Mouse (Mus musculus) CH12.LX (cell line): ENCODE data around the gene Sema5b. TPM values are rescaled to one million over a fixed set of nuclear protein-coding genes. Genes with fewer than 3 reads are reported as not detected.

ENCODE experiments used
- DNase-seq: peaks from one replicate; pipeline ENCODE4 v3.0.0-alpha.2; 2013; ENCODE audit errors: extremely low read depth
- H3K27ac ChIP-seq: 2 replicates; pipeline ENCODE4 v1.5.1; 2012; ENCODE audit warnings: low read depth, mild to moderate bottlenecking, control low read depth, moderate library complexity; ENCODE audit not compliant: insufficient read depth
- H3K27me3 ChIP-seq: replicated peaks from 2 replicates; pipeline ENCODE3; 2012; ENCODE audit warnings: inconsistent platforms
- H3K36me3 ChIP-seq, 2 experiments: replicated peaks in 1 of 2; 2 replicates each; pipeline versions ENCODE3 to v1.6.1; 2012; ENCODE audit warnings: inconsistent platforms in 1 of 2, low read length in 1 of 2, mild to moderate bottlenecking in 1 of 2, mixed read lengths in 1 of 2, moderate library complexity in 1 of 2; ENCODE audit not compliant: control insufficient read depth in 1 of 2, insufficient read depth in 1 of 2
- H3K4me1 ChIP-seq, 2 experiments: 2 replicates each; pipeline ENCODE4 v1.6.1; 2012; ENCODE audit warnings: inconsistent platforms in 1 of 2, moderate library complexity in 1 of 2; ENCODE audit not compliant: insufficient read depth in 2 of 2, control insufficient read depth in 1 of 2
- H3K4me2 ChIP-seq: 2 replicates; pipeline ENCODE4 v1.6.1; 2012; ENCODE audit warnings: low read depth, mild to moderate bottlenecking, control low read depth; ENCODE audit not compliant: poor library complexity, insufficient read depth, severe bottlenecking
- H3K4me3 ChIP-seq, 3 experiments: fragments of 150-350 bp in 1 of 3; sonication (generic) in 1 of 3; replicated peaks in 1 of 3; 2 replicates each; pipeline versions ENCODE3 to v1.5.1; 2011 to 2012; ENCODE audit warnings: low read depth in 2 of 3, low read length in 2 of 3, mild to moderate bottlenecking in 2 of 3, moderate library complexity in 2 of 3, control low read depth in 1 of 3, improper control_type of control experiment in 1 of 3, inconsistent platforms in 1 of 3, mixed read lengths in 1 of 3; ENCODE audit not compliant: poor library complexity in 1 of 3
- H3K79me2 ChIP-seq: replicated peaks from 2 replicates; pipeline ENCODE4 v1.6.1; 2012; ENCODE audit warnings: mild to moderate bottlenecking, moderate library complexity; ENCODE audit not compliant: control insufficient read depth, poor library complexity, insufficient read depth, severe bottlenecking; ENCODE audit errors: extremely low read depth
- H3K9ac ChIP-seq: 2 replicates; pipeline ENCODE4 v1.6.1; 2012; ENCODE audit warnings: low read depth, mild to moderate bottlenecking, control low read depth, moderate library complexity; ENCODE audit not compliant: insufficient read depth
- H3K9me3 ChIP-seq: replicated peaks from 2 replicates; pipeline ENCODE3; 2012; ENCODE audit warnings: low read length, inconsistent platforms, mixed read lengths
- CHD2 ChIP-seq: IDR thresholded peaks from 2 replicates; pipeline ENCODE4 v1.6.1; 2011; ENCODE audit warnings: low read length, improper control_type of control experiment
- CTCF ChIP-seq, 2 experiments: IDR thresholded peaks in 1 of 2; conservative IDR thresholded peaks in 1 of 2; 2 replicates each; pipeline ENCODE4 v1.5.1; 2011 to 2012; ENCODE audit warnings: low read depth in 2 of 2, low read length in 2 of 2, improper control_type of control experiment in 1 of 2, inconsistent platforms in 1 of 2, mild to moderate bottlenecking in 1 of 2, moderate library complexity in 1 of 2
- ELF1 ChIP-seq: IDR thresholded peaks from 2 replicates; pipeline ENCODE4 v1.6.1; 2014; ENCODE audit warnings: low read depth, mild to moderate bottlenecking, inconsistent platforms, low read length, improper control_type of control experiment
- JUN ChIP-seq: IDR thresholded peaks from 2 replicates; pipeline ENCODE4 v1.6.1; 2011; ENCODE audit warnings: low read depth, mild to moderate bottlenecking, low read length, improper control_type of control experiment, moderate library complexity; ENCODE audit not compliant: insufficient read depth
- JUND ChIP-seq: conservative IDR thresholded peaks from 2 replicates; pipeline ENCODE4 v1.6.1; 2011; ENCODE audit warnings: low read depth, low read length, improper control_type of control experiment
- KAT2A ChIP-seq: IDR thresholded peaks from 2 replicates; pipeline ENCODE4 v1.6.1; 2012; ENCODE audit warnings: low read length, improper control_type of control experiment, inconsistent platforms; ENCODE audit not compliant: insufficient replicate concordance
- MAFK ChIP-seq: IDR thresholded peaks from 2 replicates; pipeline ENCODE4 v1.6.1; 2011; ENCODE audit warnings: low read length, improper control_type of control experiment; ENCODE audit not compliant: insufficient replicate concordance
- MAX ChIP-seq: IDR thresholded peaks from 2 replicates; pipeline ENCODE4 v1.6.1; 2011; ENCODE audit warnings: low read length, improper control_type of control experiment
- MAZ ChIP-seq: IDR thresholded peaks from 2 replicates; pipeline ENCODE4 v1.6.1; 2012; ENCODE audit warnings: low read depth, mild to moderate bottlenecking, inconsistent platforms, low read length, improper control_type of control experiment, moderate library complexity
- MEF2A ChIP-seq: IDR thresholded peaks from 2 replicates; pipeline ENCODE4 v1.6.1; 2014; ENCODE audit warnings: low read depth, mild to moderate bottlenecking, inconsistent platforms, low read length, improper control_type of control experiment, borderline replicate concordance
- MXI1 ChIP-seq: IDR thresholded peaks from 2 replicates; pipeline ENCODE4 v1.6.1; 2011; ENCODE audit warnings: mild to moderate bottlenecking, low read depth, low read length, improper control_type of control experiment
- MYC ChIP-seq: IDR thresholded peaks from 2 replicates; pipeline ENCODE4 v1.6.1; 2011; ENCODE audit warnings: low read depth, mild to moderate bottlenecking, improper control_type of control experiment, low read length
- NELFE ChIP-seq: IDR thresholded peaks from 2 replicates; pipeline ENCODE4 v1.6.1; 2011; ENCODE audit warnings: low read depth, low read length, improper control_type of control experiment
- PAX5 ChIP-seq: IDR thresholded peaks from 2 replicates; pipeline ENCODE4 v1.6.1; 2012; ENCODE audit warnings: low read length, inconsistent platforms, mixed read lengths
- POLR2AphosphoS2 ChIP-seq: IDR thresholded peaks from 2 replicates; pipeline ENCODE4 v1.6.1; 2011; ENCODE audit warnings: low read depth, low read length, improper control_type of control experiment
- RAD21 ChIP-seq: IDR thresholded peaks from 2 replicates; pipeline ENCODE4 v1.6.1; 2011; ENCODE audit warnings: low read depth, mild to moderate bottlenecking, low read length, improper control_type of control experiment, moderate library complexity
- SIN3A ChIP-seq: IDR thresholded peaks from 2 replicates; pipeline ENCODE4 v1.6.1; 2012; ENCODE audit warnings: low read length, improper control_type of control experiment, inconsistent platforms
- SMC3 ChIP-seq: IDR thresholded peaks from 2 replicates; pipeline ENCODE4 v1.6.1; 2011; ENCODE audit warnings: low read depth, low read length, improper control_type of control experiment
- TBP ChIP-seq: conservative IDR thresholded peaks from 2 replicates; pipeline ENCODE4 v1.6.1; 2011; ENCODE audit warnings: low read depth, low read length, improper control_type of control experiment
- UBTF ChIP-seq: IDR thresholded peaks from 2 replicates; pipeline ENCODE4 v1.6.1; 2012; ENCODE audit warnings: low read depth, mild to moderate bottlenecking, inconsistent platforms, low read length, improper control_type of control experiment, moderate library complexity
- USF1 ChIP-seq: IDR thresholded peaks from 2 replicates; pipeline ENCODE4 v1.6.1; 2014; ENCODE audit warnings: low read depth, mild to moderate bottlenecking, inconsistent platforms, low read length, improper control_type of control experiment
- USF2 ChIP-seq: conservative IDR thresholded peaks from 2 replicates; pipeline ENCODE4 v1.6.1; 2011; ENCODE audit warnings: low read depth, low read length, improper control_type of control experiment
- ZKSCAN1 ChIP-seq: IDR thresholded peaks from 2 replicates; pipeline ENCODE4 v1.6.1; 2012; ENCODE audit warnings: low read depth, inconsistent platforms, low read length, improper control_type of control experiment, borderline replicate concordance
- ZNF384 ChIP-seq: IDR thresholded peaks from 2 replicates; pipeline ENCODE4 v1.6.1; 2012; ENCODE audit warnings: low read depth, low read length, improper control_type of control experiment, inconsistent platforms
- dilution Hi-C: fragments of 300-500 bp; cut with MboI; formaldehyde crosslinking; loops from 2 replicates; pipeline ENCODE4 v1.14.3; 2020; ENCODE audit warnings: low sequenced_read_pairs; ENCODE audit not compliant: extremely low pct_unique_long_range_greater_than_20kb, extremely low pct_ligation_motif_present
- in situ Hi-C: fragments of 300-500 bp; cut with MboI; formaldehyde crosslinking; loops from 3 replicates; pipeline ENCODE4 v1.14.3; 2019; ENCODE audit warnings: low sequenced_read_pairs, low pct_ligation_motif_present, low pct_unique_long_range_greater_than_20kb, mixed read lengths
- polyA plus RNA-seq: library from polyadenylated mRNA; unstranded; fragments of >175 nt; gene quantifications from 2 replicates; pipeline ENCODE4 v1.2.1, GENCODE M21; 2012; ENCODE audit warnings: low read depth; ENCODE audit not compliant: insufficient read length
- total RNA-seq, 2 experiments: library from RNA; depleted of rRNA; stranded (reverse); fragments of 300-350 nt in 1 of 2; fragments of >200 nt in 1 of 2; gene quantifications; 2 replicates each; pipeline ENCODE4 v1.2.3; 2012 to 2014

Gene Sema5b
- total and polyA plus RNA-seq, 3 experiments, result 0.04 TPM; not detected in 2

- H3K36me3 ChIP-seq, result no peaks in the 10 kb centered on the region
- TF ChIP-seq SIN3A (no peak), MAZ (no peak), ELF1 (no peak), MAX (no peak), ZKSCAN1 (no peak), USF1 (no peak), KAT2A (no peak), SMC3 (no peak), RAD21 (no peak), MXI1 (no peak), ZNF384 (no peak), NELFE (no peak), MEF2A (no peak)
- H3K4me2 ChIP-seq, result no peak overlapping the region
- H3K4me1 ChIP-seq, result no peaks in the 10 kb centered on the region
- H3K9ac ChIP-seq, result no peak overlapping the region
- no peak for DNase-seq
- no peaks in the 10 kb centered on the region for H3K9me3 ChIP-seq
- no peak overlapping the region for H3K4me3 ChIP-seq
- in situ Hi-C loops, result no loop called here
- H3K27me3 ChIP-seq, result peaks cover 66% of the 10 kb centered on the region
- dilution Hi-C loops, result no loop called here
- no peak overlapping the region for H3K27ac ChIP-seq
- H3K79me2 ChIP-seq, result no peaks in the 10 kb centered on the region
These were observed 98.6 kb downstream of the Sema5b start for GRCm38 (mm10) chr16:35639505-35639904.

GRCm38 (mm10) chr16:35648862-35649261 is 107.9 kb downstream of the Sema5b start:
- no peak overlapping the region for H3K4me3 ChIP-seq
- dilution Hi-C loops, result no loop called here
- no peaks in the 10 kb centered on the region for H3K36me3 ChIP-seq
- no peak overlapping the region for H3K27ac ChIP-seq
- no peak for DNase-seq
- peaks cover 89% of the 10 kb centered on the region for H3K27me3 ChIP-seq
- H3K9ac ChIP-seq, result no peak overlapping the region
- TF ChIP-seq ZKSCAN1 (no peak), CTCF (conservative IDR thresholded peaks at IDR 0.05 in 1 of 2, IDR thresholded peaks at IDR 0.05 in 1 of 2; ENCODE audit: low read depth in 2 of 2, low read length in 2 of 2) (no peak), TBP (no peak), MAFK (no peak), UBTF (no peak), USF1 (no peak), POLR2AphosphoS2 (no peak), JUND (no peak), JUN (no peak), USF2 (no peak), CHD2 (no peak), MYC (no peak), SIN3A (no peak), ZNF384 (no peak), PAX5 (no peak)
- TF ChIP-seq, all 38 proteins: peak for 0
- H3K9me3 ChIP-seq, result no peaks in the 10 kb centered on the region
- no peak overlapping the region for H3K4me2 ChIP-seq
- H3K4me1 ChIP-seq, result no peaks in the 10 kb centered on the region
- in situ Hi-C loops, result no loop called here
- no peaks in the 10 kb centered on the region for H3K79me2 ChIP-seq
